Mouse (Mus musculus): ENCODE results near the gene Lztfl1.
"Not testable (repeated sequence)": the region's sequence is repeated elsewhere in the genome, so short reads cannot be mapped to it uniquely, and the experiment has no call there.

The Lztfl1 gene

DNA sequence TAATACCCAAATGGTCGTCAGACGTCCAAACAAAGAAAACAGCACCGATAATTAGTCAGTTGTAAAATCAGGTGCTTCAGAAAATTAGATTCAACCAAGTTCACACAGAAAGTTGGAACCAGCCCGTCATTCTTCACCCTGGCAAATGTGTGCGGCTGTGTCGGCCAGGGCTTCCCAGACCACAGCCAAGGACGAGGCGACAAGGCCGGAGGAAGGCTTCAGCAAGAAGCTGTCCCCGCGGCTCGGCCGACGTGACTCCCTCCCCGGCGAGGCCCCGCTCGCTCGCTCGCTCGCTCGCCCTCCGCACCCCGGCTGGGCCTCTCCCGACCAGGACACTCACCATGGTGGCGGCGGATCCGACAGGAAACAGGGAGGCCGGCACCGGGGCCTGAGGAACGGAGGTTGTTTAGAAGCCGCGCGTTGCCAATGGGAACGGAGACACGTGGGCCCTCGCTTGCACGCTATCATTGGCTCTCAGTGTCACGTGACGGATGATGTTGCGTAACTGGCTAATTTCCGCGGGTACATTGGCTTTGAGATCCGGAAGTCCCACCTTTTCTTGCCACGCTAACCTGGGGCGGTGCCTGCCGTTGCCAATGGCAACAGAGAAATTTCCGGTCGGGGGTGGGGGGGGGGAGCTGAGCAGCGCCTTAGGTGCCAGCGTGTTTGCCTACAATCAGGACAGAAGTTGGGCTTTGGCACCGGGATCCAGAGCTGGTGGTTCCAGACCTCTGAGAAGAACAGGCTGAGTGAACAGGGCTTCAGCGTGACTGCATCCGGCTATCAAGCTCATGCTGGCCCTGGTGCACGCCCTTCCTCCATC lies at the start of gene Lztfl1:
Gene Lztfl1 (minus strand): TSS at position 512 of the 823 bp plus-strand sequence.
- DNase-seq: peak; percentile 99

- no peak for DNase-seq
These were observed 49.5 kb upstream of the Lztfl1 start for GRCm38 (mm10) chr9:123766996-123767395.

- no peak for DNase-seq
These were observed 46.3 kb upstream of the Lztfl1 start for GRCm38 (mm10) chr9:123763771-123764170.

GRCm38 (mm10) chr9:123762886-123763285 lies 45.4 kb upstream of the Lztfl1 start:
- DNase-seq: peak; percentile 21

GRCm38 (mm10) chr9:123760806-123761205 lies 43.3 kb upstream of the Lztfl1 start:
- no peak for DNase-seq

DNA sequence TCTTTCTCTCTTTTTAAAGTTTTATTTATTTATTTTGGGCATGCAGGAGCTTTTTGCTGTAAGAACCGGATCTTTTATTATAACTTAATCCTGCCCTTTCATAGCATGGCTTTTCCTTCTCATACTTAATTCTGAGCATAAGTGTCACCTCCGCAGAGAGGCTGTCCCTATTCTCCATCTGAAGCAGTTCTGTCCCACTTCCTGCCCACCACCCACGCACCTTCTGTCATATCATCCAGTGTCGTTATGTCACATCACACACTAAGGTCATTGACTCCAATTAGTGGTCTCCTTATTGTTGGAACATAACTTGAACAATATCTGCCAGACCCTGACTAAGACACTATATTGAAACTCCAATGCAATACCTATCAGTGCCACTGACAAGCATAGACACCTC lies 41.1 kb upstream of the Lztfl1 start:
- DNase-seq: no peak

GRCm38 (mm10) chr9:123758156-123758555 lies 40.7 kb upstream of the Lztfl1 start:
- DNase-seq: no peak

DNA sequence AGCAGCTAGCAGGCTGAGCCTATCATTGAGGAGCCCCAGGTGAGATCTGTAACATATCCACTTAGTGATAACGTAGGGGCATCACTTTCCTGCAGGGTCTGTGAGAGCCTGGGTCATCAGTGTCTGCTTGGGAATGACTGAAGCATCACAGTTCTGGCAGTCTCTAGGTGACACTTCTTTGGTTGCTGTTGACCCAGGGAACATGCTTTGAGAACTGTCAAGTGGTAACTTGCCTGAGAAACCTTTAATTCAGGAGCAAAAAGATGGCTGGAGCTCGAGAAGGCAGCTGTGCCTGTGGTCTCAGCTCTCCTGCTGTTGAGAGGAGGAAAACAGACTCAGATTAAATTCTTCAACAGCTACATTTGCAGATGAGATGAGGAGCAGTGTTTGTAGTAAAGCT lies 39.8 kb upstream of the Lztfl1 start:
- no peak for DNase-seq

DNA sequence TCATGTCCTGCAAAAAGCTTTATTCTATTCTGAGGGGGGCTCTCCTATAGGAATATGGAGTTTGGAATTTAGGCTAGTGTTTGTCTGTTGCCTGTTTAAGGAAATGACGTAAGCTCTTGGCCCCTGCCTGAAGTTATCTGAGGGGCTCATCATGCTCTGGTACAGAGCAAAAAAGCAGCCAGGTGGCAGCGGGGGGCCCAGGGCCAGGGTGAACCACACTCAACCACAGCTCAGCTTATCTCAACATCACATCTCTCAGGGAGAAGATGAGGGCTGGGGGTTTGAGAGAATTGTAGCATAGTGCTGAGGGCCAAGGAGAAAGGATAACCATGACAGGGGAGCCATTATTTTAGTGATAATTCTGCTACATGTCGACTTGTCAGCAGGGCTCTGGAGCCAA lies 39.3 kb upstream of the Lztfl1 start:
- DNase-seq: no peak

DNA sequence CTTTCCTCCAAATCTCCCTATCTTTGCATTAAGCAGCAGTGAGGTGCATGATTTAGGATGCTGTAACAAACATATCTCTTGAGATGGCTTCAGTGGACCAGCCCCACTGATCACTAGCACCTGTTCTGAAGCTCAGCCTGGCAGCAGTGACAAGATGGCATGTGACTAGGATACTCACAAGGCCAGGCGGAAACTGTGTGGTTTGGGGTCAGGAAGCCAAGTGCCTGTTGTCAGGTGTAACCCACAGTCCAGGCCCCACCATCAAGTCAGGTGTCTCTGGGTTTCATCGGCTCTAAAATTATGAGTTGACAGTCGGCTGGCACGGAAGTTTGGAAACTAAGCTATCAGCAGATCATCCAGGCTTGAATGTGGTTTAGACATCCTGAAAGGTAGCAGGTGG lies 36.8 kb upstream of the Lztfl1 start:
- DNase-seq: peak; percentile 38

- not testable (repeated sequence) for DNase-seq
These were observed 32.2 kb upstream of the Lztfl1 start for GRCm38 (mm10) chr9:123749687-123750086.

DNA sequence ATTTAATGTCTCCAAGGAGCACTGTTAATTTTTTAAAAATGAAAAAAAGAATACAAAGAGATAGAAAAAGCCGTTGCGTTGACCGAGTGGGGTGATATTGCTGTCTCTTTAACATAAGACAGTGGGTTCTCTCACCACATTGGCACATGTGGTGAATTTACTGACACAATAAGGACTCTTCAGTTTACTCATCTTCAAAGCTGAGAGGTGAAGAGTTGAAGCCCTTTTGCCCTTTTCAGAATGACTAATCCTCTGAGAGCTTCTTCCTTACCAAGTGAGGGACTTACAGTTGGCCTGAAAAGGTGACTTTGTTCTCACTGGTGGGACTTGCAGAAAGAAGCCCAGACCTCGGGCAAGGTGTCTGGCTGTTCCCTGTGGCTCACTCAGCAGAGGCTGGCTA lies 23.3 kb upstream of the Lztfl1 start:
- no peak for DNase-seq

DNA sequence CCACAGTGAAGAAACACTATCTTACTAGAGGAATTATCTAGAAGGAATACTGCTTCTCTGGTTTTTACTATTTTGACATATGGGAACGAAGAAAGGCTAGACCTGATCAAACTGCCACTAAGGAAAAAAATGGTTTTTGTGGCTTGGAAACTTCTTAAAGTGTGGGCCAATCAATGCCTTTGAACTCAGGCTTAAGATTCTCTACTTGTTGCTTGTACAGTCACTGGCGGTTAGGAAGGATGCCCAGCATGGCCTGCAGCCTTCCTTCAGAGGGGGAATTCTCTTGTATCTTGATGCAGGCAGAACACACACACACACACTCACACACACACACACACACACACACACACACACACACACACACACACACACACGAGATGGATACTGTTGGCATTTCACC lies 16.6 kb upstream of the Lztfl1 start:
- DNase-seq: no peak

- no peak for DNase-seq
These were observed 13.8 kb upstream of the Lztfl1 start for GRCm38 (mm10) chr9:123731271-123731670.

- DNase-seq: peak; percentile 8
These were observed 5.4 kb upstream of the Lztfl1 start for GRCm38 (mm10) chr9:123722737-123723493.

DNA sequence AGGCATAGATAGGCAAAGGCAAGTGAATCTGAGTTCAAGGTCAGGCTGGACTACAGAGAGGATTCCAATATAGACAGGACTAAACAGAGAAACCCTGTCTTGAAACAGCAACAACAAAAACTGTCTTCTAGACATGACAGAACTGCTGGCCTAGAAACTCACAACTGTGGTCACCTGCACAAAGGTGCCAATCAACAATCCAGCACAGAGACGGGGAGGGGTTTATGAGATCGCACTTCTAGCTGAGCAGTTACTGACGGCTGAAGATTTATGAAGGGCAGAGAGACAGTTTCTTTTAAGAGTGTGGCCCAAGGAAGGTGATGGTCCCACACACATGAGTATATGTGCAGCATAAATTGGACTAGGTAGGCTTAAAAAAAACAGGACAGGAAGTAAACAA lies 1.2 kb downstream of the Lztfl1 start:
- no peak for DNase-seq

DNA sequence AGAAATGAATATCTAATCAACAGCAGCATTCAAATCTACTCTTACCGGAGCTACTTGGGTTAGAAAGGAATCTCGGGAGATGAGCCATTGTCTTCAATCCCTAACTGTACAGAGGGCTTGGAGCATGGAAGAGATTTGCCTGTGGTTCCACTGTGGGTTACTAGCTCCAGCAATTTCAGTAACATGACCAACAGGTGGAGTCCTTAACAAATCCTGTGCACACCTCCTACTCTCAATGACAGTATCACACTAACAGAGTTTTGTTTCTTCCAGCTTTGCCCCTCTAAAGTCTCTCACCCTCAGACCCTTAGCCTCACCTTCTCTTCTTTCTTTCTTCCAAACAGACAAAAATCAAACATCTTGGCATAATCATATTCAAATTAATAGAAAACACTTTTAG lies 4.4 kb downstream of the Lztfl1 start:
- no peak for DNase-seq

- no peak for DNase-seq
These were observed 8.3 kb downstream of the Lztfl1 start for GRCm38 (mm10) chr9:123709226-123709625.

- no peak for DNase-seq
These were observed 15.7 kb downstream of the Lztfl1 start for GRCm38 (mm10) chr9:123701822-123702221.

DNA sequence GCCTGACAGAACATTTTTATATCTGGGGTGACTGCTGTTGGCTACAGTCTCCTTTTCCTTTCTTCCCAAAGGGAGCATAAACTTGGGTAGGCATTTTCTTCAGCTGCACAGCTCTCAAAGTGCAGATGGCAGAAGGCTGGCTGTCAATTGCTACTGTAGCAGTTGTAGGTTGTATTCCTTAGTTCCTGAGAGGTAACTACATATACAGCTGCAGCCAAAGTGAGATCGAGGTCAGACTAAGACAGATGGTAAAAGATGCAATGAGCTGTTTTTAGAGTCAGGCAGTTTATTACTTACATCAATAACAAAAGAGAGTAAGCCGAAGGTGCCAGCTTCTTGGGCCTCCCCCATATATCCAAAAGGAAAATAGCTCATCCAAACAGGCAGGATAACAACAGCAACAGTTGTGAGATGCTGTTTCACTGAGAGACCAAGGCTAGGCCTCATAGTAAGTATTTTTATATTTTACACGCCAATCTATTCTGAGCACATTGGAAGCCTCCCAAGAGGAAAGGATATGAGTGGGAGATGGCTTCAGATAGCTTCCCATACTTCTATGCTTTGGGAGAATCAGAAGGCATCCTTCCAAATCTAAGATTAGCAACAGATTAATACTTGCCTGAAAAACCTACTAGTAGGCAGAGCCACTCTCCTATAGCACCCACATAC lies 21.7 kb downstream of the Lztfl1 start:
- no peak for DNase-seq

DNA sequence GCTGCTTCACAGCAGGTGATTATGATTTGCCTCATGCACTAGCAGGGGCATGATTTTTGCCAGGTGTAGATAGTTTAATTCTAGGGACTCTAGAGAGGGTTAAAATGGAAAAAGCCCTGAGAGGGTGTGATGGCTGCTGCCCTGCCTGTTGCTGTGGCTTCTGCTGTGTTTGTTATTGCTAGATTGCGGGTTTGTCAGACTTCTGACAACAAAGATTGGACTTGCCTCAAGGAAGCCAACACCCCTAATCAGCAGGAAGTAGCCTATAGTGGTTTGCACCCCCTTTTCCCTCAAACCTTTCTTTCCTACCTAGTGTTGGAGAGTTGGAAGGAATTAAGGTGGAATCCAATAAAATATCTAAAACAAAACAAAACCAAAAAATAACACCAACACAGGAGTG lies 29.3 kb downstream of the Lztfl1 start:
- no peak for DNase-seq

GRCm38 (mm10) chr9:123686206-123686605 lies 31.3 kb downstream of the Lztfl1 start:
- peak; percentile 25 for DNase-seq

GRCm38 (mm10) chr9:123683704-123684103 lies 33.8 kb downstream of the Lztfl1 start:
- peak; percentile 2 for DNase-seq

- DNase-seq: no peak
These were observed 38.3 kb downstream of the Lztfl1 start for GRCm38 (mm10) chr9:123679198-123679597.
